Mouse (Mus musculus): ENCODE results near the gene Otub1. TPM values are rescaled to one million over a fixed set of nuclear protein-coding genes. Genes with fewer than 3 reads are reported as not detected.

Gene Otub1
- total RNA-seq (2021): 100 to 1,000 TPM; 118 to 130 TPM
- long read RNA-seq, experiment 1, transcript Otub1-201 (7 exons, 1,713 nt): major isoform, 180 of 209 reads
- long read RNA-seq, experiment 1, partial matches to known transcripts: 5 of 209 reads
- long read RNA-seq, experiment 1, other reads (novel, unspliced or antisense): 24 of 209 reads
- long read RNA-seq, experiment 2, transcript Otub1-201 (7 exons, 1,713 nt): major isoform, 64 of 78 reads
- long read RNA-seq, experiment 2, partial matches to known transcripts: 2 of 78 reads
- long read RNA-seq, experiment 2, other reads (novel, unspliced or antisense): 12 of 78 reads

- DNase-seq: peak; percentile 96
These were observed at the start of gene Otub1 for GRCm38 (mm10) chr19:7205753-7206736. Otub1 (minus strand) TSS chr19:7206316.

GRCm38 (mm10) chr19:7246021-7246420, 39.9 kb upstream of the Otub1 start:
- no peak for DNase-seq

GRCm38 (mm10) chr19:7240782-7241690, 34.9 kb upstream of the Otub1 start, which contains the start of gene Naa40:
Naa40 (minus strand) TSS chr19:7241183.
- DNase-seq: peak; percentile 94 to 96

GRCm38 (mm10) chr19:7240291-7240690, 34.2 kb upstream of the Otub1 start:
- no peak for DNase-seq

GRCm38 (mm10) chr19:7239574-7239973, 33.5 kb upstream of the Otub1 start:
- DNase-seq: no peak

- DNase-seq: no peak
These were observed 30.6 kb upstream of the Otub1 start for GRCm38 (mm10) chr19:7236742-7237141.

GRCm38 (mm10) chr19:7236011-7236410, 29.9 kb upstream of the Otub1 start:
- DNase-seq: no peak

- no peak for DNase-seq
These were observed 29.3 kb upstream of the Otub1 start for GRCm38 (mm10) chr19:7235461-7235860.

GRCm38 (mm10) chr19:7234537-7235221, 28.6 kb upstream of the Otub1 start:
- DNase-seq: peak; percentile 83 to 87

- DNase-seq: peak in 1 of 2 experiments; percentile 35
These were observed 20.4 kb upstream of the Otub1 start for GRCm38 (mm10) chr19:7226511-7226914.

- no peak for DNase-seq
These were observed 19.1 kb upstream of the Otub1 start for GRCm38 (mm10) chr19:7225096-7225690.

GRCm38 (mm10) chr19:7224253-7224652, 18.1 kb upstream of the Otub1 start:
- no peak for DNase-seq

GRCm38 (mm10) chr19:7223488-7223887, 17.4 kb upstream of the Otub1 start:
- no peak for DNase-seq

GRCm38 (mm10) chr19:7222196-7222595, 16.1 kb upstream of the Otub1 start:
- no peak for DNase-seq

GRCm38 (mm10) chr19:7218753-7219152, 12.6 kb upstream of the Otub1 start:
- no peak for DNase-seq

GRCm38 (mm10) chr19:7217926-7218267, 11.8 kb upstream of the Otub1 start:
- DNase-seq: no peak

- DNase-seq: peak; percentile 97 to 98
These were observed 11.2 kb upstream of the Otub1 start, which contains the start of gene Cox8a for GRCm38 (mm10) chr19:7217162-7217925. Cox8a (minus strand) TSS chr19:7217616.

- no peak for DNase-seq
These were observed 8.4 kb upstream of the Otub1 start for GRCm38 (mm10) chr19:7214484-7214883.

- DNase-seq: no peak
These were observed 6.9 kb upstream of the Otub1 start for GRCm38 (mm10) chr19:7213010-7213409.

- no peak for DNase-seq
These were observed 6.1 kb upstream of the Otub1 start for GRCm38 (mm10) chr19:7212216-7212615.

Data from adrenal gland, postnatal 36 days (tissue).